Mouse (Mus musculus) E14TG2a.4 (cell line): Measurements from ENCODE around the gene Cycs.

Source experiments
- H3K27me3 ChIP-seq: 2 replicates; pipeline ENCODE4 v1.6.1; 2014; ENCODE audit warnings: low read length, control low read depth; ENCODE audit not compliant: insufficient read depth
- H3K36me3 ChIP-seq: 2 replicates; pipeline ENCODE4 v1.6.1; 2014; ENCODE audit warnings: low read length, control low read depth; ENCODE audit not compliant: insufficient read depth
- H3K4me1 ChIP-seq: replicated peaks from 2 replicates; pipeline ENCODE4 v1.6.1; 2014; ENCODE audit warnings: low read depth, low read length, control low read depth
- H3K4me3 ChIP-seq: replicated peaks from 2 replicates; pipeline ENCODE4 v1.5.1; 2014; ENCODE audit warnings: mild to moderate bottlenecking, low read length
- H3K9me3 ChIP-seq: 2 replicates; pipeline ENCODE4 v1.6.1; 2014; ENCODE audit warnings: low read length, control low read depth
- CTCF ChIP-seq: conservative IDR thresholded peaks from 2 replicates; pipeline ENCODE4 v1.5.1; 2014; ENCODE audit warnings: low read length
- NANOG ChIP-seq: IDR thresholded peaks from 2 replicates; pipeline ENCODE4 v1.6.1; 2014; ENCODE audit warnings: borderline replicate concordance, low read length, mixed read lengths
- POU5F1 ChIP-seq: IDR thresholded peaks from 2 replicates; pipeline ENCODE4 v1.6.1; 2014; ENCODE audit warnings: low read length, borderline replicate concordance

The Cycs gene

GRCm38 (mm10) chr6:50521532-50522135 lies 44.7 kb downstream of the Cycs start:
- H3K4me1 ChIP-seq, result no peaks in the 10 kb centered on the region
- H3K27me3 ChIP-seq, result peaks cover 7% of the 10 kb centered on the region; the same call in 1 of the 2 replicates
- H3K9me3 ChIP-seq, result peaks cover 13% of the 10 kb centered on the region
- no peak for TF ChIP-seq CTCF
- TF ChIP-seq NANOG, result no peak
- no peak for TF ChIP-seq POU5F1
- H3K36me3 ChIP-seq, result no peaks in the 10 kb centered on the region
- H3K4me3 ChIP-seq, result no peak overlapping the region

DNA sequence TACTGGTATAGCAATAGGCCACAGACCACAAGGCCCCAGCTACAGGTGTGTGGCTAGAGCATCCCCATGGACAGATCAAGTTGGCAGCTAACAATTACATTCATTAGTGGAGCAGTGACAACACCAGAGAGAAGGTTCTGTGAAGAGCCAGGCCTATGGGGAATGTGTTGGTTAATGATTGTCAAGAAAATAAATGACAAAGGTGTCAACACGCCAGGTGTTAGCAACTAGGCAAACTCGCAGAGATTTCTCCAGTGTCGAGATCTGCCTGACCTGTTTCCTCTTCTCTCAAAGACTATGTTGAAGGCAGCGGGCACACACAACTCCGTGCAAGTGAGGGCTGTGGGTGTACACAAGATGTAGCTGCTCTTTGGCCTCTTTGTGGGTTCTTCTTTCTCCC lies 46.2 kb downstream of the Cycs start:
- no peak for TF ChIP-seq CTCF
- TF ChIP-seq NANOG, result no peak
- no peak for TF ChIP-seq POU5F1
- H3K36me3 ChIP-seq, result no peaks in the 10 kb centered on the region
- peaks cover 13% of the 10 kb centered on the region for H3K9me3 ChIP-seq
- H3K4me3 ChIP-seq, result no peak overlapping the region
- H3K4me1 ChIP-seq, result no peaks in the 10 kb centered on the region
- H3K27me3 ChIP-seq, result no peaks in the 10 kb centered on the region

DNA sequence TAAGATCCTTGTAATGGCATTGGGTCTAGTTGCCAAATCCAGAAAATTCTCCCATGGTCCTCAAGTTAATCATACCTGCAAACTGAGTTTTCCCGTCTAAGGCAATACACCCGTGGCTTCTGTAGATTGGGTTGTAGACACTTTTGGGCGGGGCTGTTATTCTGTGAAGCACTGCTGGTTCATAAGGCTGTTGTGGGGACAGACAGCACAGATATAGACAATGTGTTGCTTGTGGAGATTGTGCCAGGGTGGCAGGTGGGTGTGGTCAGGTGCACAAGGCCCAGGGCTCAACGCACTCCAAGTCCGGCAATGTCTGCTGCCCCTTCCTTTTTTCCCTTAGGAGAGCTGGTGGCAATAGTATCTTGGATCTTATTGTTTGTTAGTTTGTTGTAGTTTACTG lies 48.0 kb downstream of the Cycs start:
- Histone ChIP-seq H3K4me3 (no peak overlapping the region), H3K36me3 (no peaks in the 10 kb centered on the region), H3K9me3 (peaks cover 10% of the 10 kb centered on the region), H3K4me1 (no peaks in the 10 kb centered on the region), H3K27me3 (no peaks in the 10 kb centered on the region)
- TF ChIP-seq CTCF (no peak), NANOG (no peak), POU5F1 (no peak)
